12 mouse cellular contexts compared by ENCODE assay signal in genomic region chr8:70635527-70635926, GRCm38 (mm10). TPM values are rescaled to one million over a fixed set of nuclear protein-coding genes. Genes with fewer than 3 reads are reported as not detected.
DNase-seq lines count a peak whose midpoint lies in the region; ATAC-seq and TF ChIP-seq lines count a peak whose summit lies in the region.
"Had no signal": no experiment of that assay in that cellular context is flagged by ENCODE, and none has a peak within 500 bp of the region (broad histone marks: within the 10 kb centered on the region; RNA-seq: fewer than 3 reads in every experiment).

No protein-coding gene starts in this region.

- no peak for TF ChIP-seq CTCF in left cerebral cortex, adult 2 months (IDR thresholded peaks at IDR 0.05)

- H3K4me3 ChIP-seq in hindbrain, embryonic 10.5 days, result no peak overlapping the region
- H3K4me3 ChIP-seq in hindbrain, embryonic 14.5 days (replicated peaks; ENCODE audit: low read length), result no peak overlapping the region
- no peak overlapping the region for H3K4me3 ChIP-seq in kidney, embryonic 16.5 days (ENCODE audit: low read length)
- no peak overlapping the region for H3K4me3 ChIP-seq in macrophage (ENCODE audit: inconsistent target)
- no peak overlapping the region for H3K4me3 ChIP-seq in left cerebral cortex, adult 2 months
- H3K4me3 ChIP-seq: heart, embryonic 12.5 days; lung, embryonic 15.5 days had no signal

- peaks cover 25% of the 10 kb centered on the region for H3K4me1 ChIP-seq in hindbrain, embryonic 10.5 days (replicated peaks)
- no peaks in the 10 kb centered on the region for H3K4me1 ChIP-seq in hindbrain, embryonic 14.5 days (replicated peaks; ENCODE audit: control insufficient read depth, insufficient read depth, low read length)
- H3K4me1 ChIP-seq in kidney, embryonic 16.5 days (ENCODE audit: insufficient read depth, low read length), result peaks cover 48% of the 10 kb centered on the region

- ATAC-seq in hindbrain, embryonic 14.5 days (ENCODE audit: low FRiP score), result no peak
- no peak for ATAC-seq in kidney, embryonic 16.5 days (ENCODE audit: low FRiP score, low TSS enrichment)

- no peak overlapping the region for H3K4me2 ChIP-seq in hindbrain, embryonic 14.5 days (replicated peaks)
- no peak overlapping the region for H3K4me2 ChIP-seq in kidney, embryonic 16.5 days (replicated peaks; ENCODE audit: low read depth, low read length)
- H3K4me2 ChIP-seq: heart, embryonic 12.5 days; lung, embryonic 15.5 days had no signal

- H3K9ac ChIP-seq in hindbrain, embryonic 14.5 days, result no peak overlapping the region
- H3K9ac ChIP-seq in kidney, embryonic 16.5 days (replicated peaks; ENCODE audit: low read length), result 0 out of 2 replicates have a peak overlapping the region, but pooled peaks have one; percentile 20
- H3K9ac ChIP-seq: lung, embryonic 15.5 days had no signal

- no peaks in the 10 kb centered on the region for H3K9me3 ChIP-seq in hindbrain, embryonic 10.5 days
- no peaks in the 10 kb centered on the region for H3K9me3 ChIP-seq in hindbrain, embryonic 14.5 days (ENCODE audit: control insufficient read depth, low read length)
- H3K9me3 ChIP-seq in kidney, embryonic 16.5 days (ENCODE audit: low read length), result no peaks in the 10 kb centered on the region
- H3K9me3 ChIP-seq: heart, embryonic 12.5 days; lung, embryonic 15.5 days had no signal

- H3K36me3 ChIP-seq in hindbrain, embryonic 10.5 days, result no peaks in the 10 kb centered on the region
- H3K36me3 ChIP-seq in hindbrain, embryonic 14.5 days (replicated peaks; ENCODE audit: control insufficient read depth, insufficient read depth), result no peaks in the 10 kb centered on the region
- H3K36me3 ChIP-seq in kidney, embryonic 16.5 days (ENCODE audit: insufficient read depth, low read length), result no peaks in the 10 kb centered on the region
- H3K36me3 ChIP-seq in macrophage (ENCODE audit: inconsistent target), result no peaks in the 10 kb centered on the region
- H3K36me3 ChIP-seq: heart, embryonic 12.5 days; lung, embryonic 15.5 days had no signal

- peaks cover 32% of the 10 kb centered on the region for H3K27me3 ChIP-seq in hindbrain, embryonic 10.5 days (ENCODE audit: insufficient read depth, poor library complexity, severe bottlenecking)
- H3K27me3 ChIP-seq in hindbrain, embryonic 14.5 days (ENCODE audit: control insufficient read depth, insufficient read depth, low read length), result peaks cover 9% of the 10 kb centered on the region
- H3K27me3 ChIP-seq in kidney, embryonic 16.5 days (ENCODE audit: insufficient read depth, low read length), result no peaks in the 10 kb centered on the region

- 0 out of 2 replicates have a peak overlapping the region, but pooled peaks have one; percentile 41 for H3K27ac ChIP-seq in hindbrain, embryonic 10.5 days
- no peak overlapping the region for H3K27ac ChIP-seq in hindbrain, embryonic 14.5 days
- H3K27ac ChIP-seq in kidney, embryonic 16.5 days (ENCODE audit: low read length), result peak overlapping the region; percentile 81
- peak overlapping the region; percentile 97 for H3K27ac ChIP-seq in macrophage
- H3K27ac ChIP-seq in left cerebral cortex, adult 2 months, result no peak overlapping the region
- H3K27ac ChIP-seq: lung, embryonic 15.5 days had no signal

- no peak for DNase-seq in hindbrain, embryonic 10.5 days (ENCODE audit: low spot score)
- no peak for DNase-seq in hindbrain, embryonic 14.5 days (ENCODE audit: low spot score)
- peak; percentile 59 for DNase-seq in MN1 (ENCODE audit: low spot score)
- no peak for DNase-seq in right cerebral cortex, postnatal 4 days
- no peak for DNase-seq in layer of hippocampus, adult 11-12 months (ENCODE audit: low spot score)
- DNase-seq in left cerebral cortex, adult 2 months (ENCODE audit: extremely low spot score in 1 of 2, low spot score in 2 of 2), result no peak
- DNase-seq: thymus, postnatal 4 days had no signal

- 77% methylated on average over 6 of the region's 6 CpGs for WGBS in hindbrain, embryonic 10.5 days
- 71% methylated on average over 6 of the region's 6 CpGs for WGBS in hindbrain, embryonic 14.5 days
- 59% methylated on average over 6 of the region's 6 CpGs for WGBS in kidney, embryonic 16.5 days
- 7% methylated on average over 6 of the region's 6 CpGs for WGBS in macrophage (ENCODE audit: missing documents)

- intact Hi-C loops in left cerebral cortex, adult 2 months (cut with DNase I), result no loop called here

- H3K79me2 ChIP-seq in macrophage (ENCODE audit: inconsistent target), result peaks cover 7% of the 10 kb centered on the region

RNA-seq across cellular contexts. Expression of gene Gdf15, which starts 3.3 kb away (rescaled TPM):
- not detected in 2 replicates for polyA plus RNA-seq in hindbrain, embryonic 10.5 days (2016; fragmentation: Nextera tagmentation; extraction: Ambion mirVana)
- 0.14 and 0.28 TPM in 2 replicates for polyA plus RNA-seq in hindbrain, embryonic 14.5 days (2014; fragmentation: Nextera tagmentation; extraction: Ambion mirVana)
- polyA plus RNA-seq in kidney, embryonic 16.5 days (2015; fragmentation: Nextera tagmentation; extraction: Ambion mirVana), result 1.0 and 1.2 TPM in 2 replicates
- 100 to 1,000 TPM in 12 of 26 experiments, 10 to 100 TPM in 13, 1 to 10 TPM in 1; 7.8 to 467 (median 92.6) TPM for total RNA-seq in macrophage (2018; cell fraction: chromatin; rRNA removed)
- 1,000 to 10,000 TPM in 6 of 26 experiments, 100 to 1,000 TPM in 15, 10 to 100 TPM in 5; 69.9 to 1,947 (median 332) TPM for total RNA-seq in macrophage (2018; cell fraction: cytosol; rRNA removed)
- 1,000 to 10,000 TPM in 7 of 26 experiments, 100 to 1,000 TPM in 16, 10 to 100 TPM in 3; 89.0 to 1,533 (median 505) TPM for total RNA-seq in macrophage (2018; cell fraction: nucleus; rRNA removed)
- 24.3 to 124 TPM (median 74.3 TPM) in 3 replicates for polyA plus RNA-seq in macrophage (2018)
- not detected for total RNA-seq in left cerebral cortex, adult 2 months (2021)
- total RNA-seq: layer of hippocampus, adult 18-20 months had no signal

RNA-seq across cellular contexts. Expression of gene Lrrc25, which starts 19.6 kb away (rescaled TPM):
- 1.1 and 1.6 TPM in 2 replicates for polyA plus RNA-seq in hindbrain, embryonic 10.5 days (2016; fragmentation: Nextera tagmentation; extraction: Ambion mirVana)
- polyA plus RNA-seq in hindbrain, embryonic 14.5 days (2014; fragmentation: Nextera tagmentation; extraction: Ambion mirVana), result 0.98 and 1.6 TPM in 2 replicates
- polyA plus RNA-seq in kidney, embryonic 16.5 days (2015; fragmentation: Nextera tagmentation; extraction: Ambion mirVana), result 1.8 and 1.9 TPM in 2 replicates
- total RNA-seq in macrophage (2018; cell fraction: chromatin; rRNA removed), result 100 to 1,000 TPM in 7 of 26 experiments, 10 to 100 TPM in 19; 21.1 to 149 (median 77.4) TPM
- total RNA-seq in macrophage (2018; cell fraction: cytosol; rRNA removed), result 100 to 1,000 TPM in 25 of 26 experiments, 10 to 100 TPM in 1; 89.3 to 365 (median 193) TPM
- total RNA-seq in macrophage (2018; cell fraction: nucleus; rRNA removed), result 100 to 1,000 TPM in 23 of 26 experiments, 10 to 100 TPM in 3; 63.8 to 384 (median 181) TPM
- 104 to 230 TPM (median 156 TPM) in 3 replicates for polyA plus RNA-seq in macrophage (2018)
- under 1 TPM; 0.70 to 0.96 TPM for total RNA-seq in left cerebral cortex, adult 2 months (2021)

RNA-seq across cellular contexts. Expression of gene Pgpep1, which starts 24.7 kb away (rescaled TPM):
- polyA plus RNA-seq in hindbrain, embryonic 10.5 days (2016; fragmentation: Nextera tagmentation; extraction: Ambion mirVana), result 87.4 and 141 TPM in 2 replicates
- polyA plus RNA-seq in hindbrain, embryonic 14.5 days (2014; fragmentation: Nextera tagmentation; extraction: Ambion mirVana), result 74.0 and 89.3 TPM in 2 replicates
- polyA plus RNA-seq in kidney, embryonic 16.5 days (2015; fragmentation: Nextera tagmentation; extraction: Ambion mirVana), result 88.5 TPM in 2 replicates
- total RNA-seq in macrophage (2018; cell fraction: chromatin; rRNA removed), result 10 to 100 TPM in 25 of 26 experiments, 1 to 10 TPM in 1; 8.5 to 30.1 (median 21.1) TPM
- 10 to 100 TPM; 19.1 to 38.4 (median 30.7) TPM for total RNA-seq in macrophage (2018; cell fraction: cytosol; rRNA removed)
- total RNA-seq in macrophage (2018; cell fraction: nucleus; rRNA removed), result 10 to 100 TPM; 12.7 to 46.1 (median 25.0) TPM
- polyA plus RNA-seq in macrophage (2018), result 19.1 to 57.8 TPM (median 24.3 TPM) in 3 replicates
- total RNA-seq in left cerebral cortex, adult 2 months (2021), result 10 to 100 TPM; 15.5 to 17.5 TPM

RNA-seq across cellular contexts. Expression of gene Ssbp4, which starts 26.9 kb away (rescaled TPM):
- polyA plus RNA-seq in hindbrain, embryonic 10.5 days (2016; fragmentation: Nextera tagmentation; extraction: Ambion mirVana), result 84.4 and 117 TPM in 2 replicates
- 165 and 173 TPM in 2 replicates for polyA plus RNA-seq in hindbrain, embryonic 14.5 days (2014; fragmentation: Nextera tagmentation; extraction: Ambion mirVana)
- polyA plus RNA-seq in kidney, embryonic 16.5 days (2015; fragmentation: Nextera tagmentation; extraction: Ambion mirVana), result 133 and 149 TPM in 2 replicates
- 100 to 1,000 TPM in 19 of 26 experiments, 10 to 100 TPM in 7; 38.7 to 250 (median 142) TPM for total RNA-seq in macrophage (2018; cell fraction: chromatin; rRNA removed)
- 100 to 1,000 TPM in 25 of 26 experiments, 10 to 100 TPM in 1; 92.7 to 165 (median 127) TPM for total RNA-seq in macrophage (2018; cell fraction: cytosol; rRNA removed)
- total RNA-seq in macrophage (2018; cell fraction: nucleus; rRNA removed), result 100 to 1,000 TPM in 8 of 26 experiments, 10 to 100 TPM in 18; 37.5 to 190 (median 88.4) TPM
- polyA plus RNA-seq in macrophage (2018), result 71.4 to 137 TPM (median 122 TPM) in 3 replicates
- 100 to 1,000 TPM; 221 to 261 TPM for total RNA-seq in left cerebral cortex, adult 2 months (2021)

RNA-seq across cellular contexts. Expression of gene Lsm4, which starts 37.5 kb away (rescaled TPM):
- polyA plus RNA-seq in hindbrain, embryonic 10.5 days (2016; fragmentation: Nextera tagmentation; extraction: Ambion mirVana), result 344 and 354 TPM in 2 replicates
- polyA plus RNA-seq in hindbrain, embryonic 14.5 days (2014; fragmentation: Nextera tagmentation; extraction: Ambion mirVana), result 180 and 197 TPM in 2 replicates
- polyA plus RNA-seq in kidney, embryonic 16.5 days (2015; fragmentation: Nextera tagmentation; extraction: Ambion mirVana), result 272 and 281 TPM in 2 replicates
- total RNA-seq in macrophage (2018; cell fraction: chromatin; rRNA removed), result 10 to 100 TPM in 20 of 26 experiments, 1 to 10 TPM in 6; 2.7 to 27.9 (median 15.6) TPM
- total RNA-seq in macrophage (2018; cell fraction: cytosol; rRNA removed), result 10 to 100 TPM; 43.2 to 69.6 (median 58.9) TPM
- total RNA-seq in macrophage (2018; cell fraction: nucleus; rRNA removed), result 10 to 100 TPM; 14.4 to 45.5 (median 23.0) TPM
- polyA plus RNA-seq in macrophage (2018), result 47.7 to 66.4 TPM (median 48.9 TPM) in 3 replicates
- 10 to 100 TPM; 62.1 to 62.9 TPM for total RNA-seq in left cerebral cortex, adult 2 months (2021)

Comparison
In these comparisons a context has a peak if more than half of its experiments do, and no peak if none do; other contexts are left out.
1. H3K27ac ChIP-seq: peak in hindbrain, embryonic 10.5 days (single experiment), kidney, embryonic 16.5 days (single experiment) and macrophage (single experiment); none in hindbrain, embryonic 14.5 days (single experiment) and left cerebral cortex, adult 2 months (single experiment).
2. RNA of gene Gdf15, which starts 3.3 kb away (polyA plus RNA-seq): 24.3 to 124 TPM in macrophage; 1.0 to 1.2 TPM in kidney, embryonic 16.5 days, 0.14 to 0.28 TPM in hindbrain, embryonic 14.5 days and not detected in hindbrain, embryonic 10.5 days; every median in the first group is over 10 times any median in the second.
3. RNA of gene Lrrc25, which starts 19.6 kb away (polyA plus RNA-seq): 104 to 230 TPM in macrophage; 1.8 to 1.9 TPM in kidney, embryonic 16.5 days, 0.98 to 1.6 TPM in hindbrain, embryonic 14.5 days and 1.1 to 1.6 TPM in hindbrain, embryonic 10.5 days; every median in the first group is over 10 times any median in the second.